Mouse (Mus musculus) heart, embryonic 13.5 days (tissue): ENCODE measurements around the gene Txndc17. TPM values are rescaled to one million over a fixed set of nuclear protein-coding genes. Genes with fewer than 3 reads are reported as not detected.
A peak's percentile ranks its signal among the peaks of the same experiment; 100 is the strongest.
"Not testable (repeated sequence)": the region's sequence is repeated elsewhere in the genome, so short reads cannot be mapped to it uniquely, and the experiment has no call there.

Source experiments
- ATAC-seq: fragments of 200-750 bp; cut with Nextera tagmentation; 2 replicates; pipeline ENCODE4 v1.8.0; 2017; ENCODE audit warnings: moderate TSS enrichment; ENCODE audit not compliant: insufficient number of reproducible peaks, low FRiP score, low TSS enrichment; ENCODE audit errors: extremely low read depth
- H3K27ac ChIP-seq: fragments of 300-500 bp; sonication (generic); replicated peaks from 2 replicates; pipeline ENCODE4 v1.5.1; 2015; ENCODE audit warnings: moderate library complexity, mild to moderate bottlenecking, inconsistent platforms
- H3K27me3 ChIP-seq: fragments of 300-500 bp; sonication (generic); replicated peaks from 2 replicates; pipeline ENCODE4 v1.6.1; 2015; ENCODE audit warnings: mild to moderate bottlenecking, inconsistent platforms
- H3K36me3 ChIP-seq: fragments of 300-500 bp; sonication (generic); 2 replicates; pipeline ENCODE4 v1.6.1; 2015; ENCODE audit warnings: mild to moderate bottlenecking, inconsistent platforms
- H3K4me1 ChIP-seq: fragments of 300-500 bp; sonication (generic); 2 replicates; pipeline ENCODE4 v1.6.1; 2015; ENCODE audit warnings: inconsistent platforms
- H3K4me2 ChIP-seq: fragments of 300-500 bp; sonication (generic); 2 replicates; pipeline ENCODE4 v1.6.1; 2015; ENCODE audit warnings: inconsistent platforms, mild to moderate bottlenecking, moderate library complexity
- H3K4me3 ChIP-seq: fragments of 300-500 bp; sonication (generic); 2 replicates; pipeline ENCODE4 v1.5.1; 2015; ENCODE audit warnings: moderate library complexity, mild to moderate bottlenecking, inconsistent platforms
- H3K9ac ChIP-seq: fragments of 300-500 bp; sonication (generic); 2 replicates; pipeline ENCODE4 v1.6.1; 2015; ENCODE audit warnings: inconsistent platforms, mild to moderate bottlenecking, moderate library complexity
- H3K9me3 ChIP-seq: fragments of 300-500 bp; sonication (generic); 2 replicates; pipeline ENCODE4 v1.6.1; 2016; ENCODE audit warnings: inconsistent platforms
- WGBS: fragments of 180-500 bp; shearing (Covaris S2); methylation state at CpG from one replicate; pipeline ENCODE4 v1.1.7; 2015; ENCODE audit warnings: mixed read lengths; 5-methylcytosine and 5-hydroxymethylcytosine counted together
- polyA plus RNA-seq: library from polyadenylated mRNA; unstranded; fragments of >200 nt; fragmentation: Nextera tagmentation; extraction: Ambion mirVana; gene quantifications from 2 replicates; pipeline ENCODE4 v1.2.1, GENCODE M21; 2015

Gene Txndc17
- polyA plus RNA-seq = 137 and 155 TPM in 2 replicates

DNA sequence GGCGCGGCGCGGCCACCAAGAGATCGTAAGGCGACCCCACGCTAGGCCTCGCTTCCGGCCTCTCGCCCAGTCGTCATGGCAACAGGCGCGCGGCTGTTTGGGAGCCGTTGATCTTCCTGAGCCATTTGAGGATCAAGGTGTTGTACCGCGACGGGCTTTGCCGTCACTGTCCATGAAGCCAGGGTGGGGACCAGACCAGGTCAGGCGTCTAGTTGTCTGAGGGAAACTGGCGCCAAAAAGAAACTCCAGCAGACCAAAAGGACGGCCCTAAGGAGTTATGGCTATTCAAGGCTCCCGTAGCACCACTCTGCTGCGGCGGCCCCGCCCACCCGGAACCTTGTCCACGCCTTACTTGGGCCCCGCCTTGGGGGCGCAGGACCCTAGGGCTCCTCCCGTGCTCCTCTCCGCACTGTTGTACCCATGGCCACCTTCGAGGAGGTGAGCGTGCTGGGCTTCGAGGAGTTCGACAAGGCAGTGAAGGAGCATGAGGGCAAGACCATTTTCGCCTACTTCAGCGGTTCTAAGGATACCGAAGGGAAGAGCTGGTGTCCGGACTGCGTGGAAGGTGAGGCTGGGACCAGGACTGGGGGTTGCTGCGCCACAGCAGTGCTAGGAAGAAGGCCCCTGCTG, at the start of gene Txndc17, which contains the start of gene 4933427D14Rik:
TSS of gene Txndc17 (plus strand) at position 344 of the 630 bp plus-strand sequence.
TSS of gene 4933427D14Rik (minus strand) at position 256 of the 630 bp plus-strand sequence.
- peak within 1 kb of the TSS; percentile 50; the same call in 1 of the 2 replicates for H3K27ac ChIP-seq
- H3K9ac ChIP-seq = peak within 1 kb of the TSS; percentile 93
- peak within 1 kb of the TSS; percentile 91 for H3K4me3 ChIP-seq
- peaks cover 17% of the 10 kb centered on the region for H3K4me1 ChIP-seq
- under 1% methylated on average over 42 of the region's 42 CpGs for WGBS
- peaks cover 35% of the 10 kb centered on the region for H3K36me3 ChIP-seq
- H3K27me3 ChIP-seq = no peaks in the 10 kb centered on the region
- ATAC-seq = peak; percentile 87
- H3K9me3 ChIP-seq = no peaks in the 10 kb centered on the region
- H3K4me2 ChIP-seq = peak within 1 kb of the TSS; percentile 94

- H3K9ac ChIP-seq = no peak overlapping the region
- whole genome bisulfite sequencing = 81% methylated on average over 2 of the region's 2 CpGs
- no peak overlapping the region for H3K4me3 ChIP-seq
- no peaks in the 10 kb centered on the region for H3K27me3 ChIP-seq
- no peak overlapping the region for H3K27ac ChIP-seq
- no peaks in the 10 kb centered on the region for H3K4me1 ChIP-seq
- ATAC-seq = no peak
- H3K4me2 ChIP-seq = no peak overlapping the region
- peaks cover 81% of the 10 kb centered on the region for H3K36me3 ChIP-seq
- H3K9me3 ChIP-seq = no peaks in the 10 kb centered on the region
These were observed 44.1 kb upstream of the Txndc17 start for GRCm38 (mm10) chr11:72163198-72163597.

- no peak overlapping the region for H3K4me2 ChIP-seq
- H3K9ac ChIP-seq = no peak overlapping the region
- 82% methylated on average over 4 of the region's 4 CpGs for WGBS
- no peaks in the 10 kb centered on the region for H3K4me1 ChIP-seq
- H3K27me3 ChIP-seq = no peaks in the 10 kb centered on the region
- H3K9me3 ChIP-seq = no peaks in the 10 kb centered on the region
- H3K36me3 ChIP-seq = peaks cover 88% of the 10 kb centered on the region
- no peak overlapping the region for H3K27ac ChIP-seq
- H3K4me3 ChIP-seq = no peak overlapping the region
- ATAC-seq = no peak
These were observed 37.5 kb upstream of the Txndc17 start for GRCm38 (mm10) chr11:72169871-72170270.

DNA sequence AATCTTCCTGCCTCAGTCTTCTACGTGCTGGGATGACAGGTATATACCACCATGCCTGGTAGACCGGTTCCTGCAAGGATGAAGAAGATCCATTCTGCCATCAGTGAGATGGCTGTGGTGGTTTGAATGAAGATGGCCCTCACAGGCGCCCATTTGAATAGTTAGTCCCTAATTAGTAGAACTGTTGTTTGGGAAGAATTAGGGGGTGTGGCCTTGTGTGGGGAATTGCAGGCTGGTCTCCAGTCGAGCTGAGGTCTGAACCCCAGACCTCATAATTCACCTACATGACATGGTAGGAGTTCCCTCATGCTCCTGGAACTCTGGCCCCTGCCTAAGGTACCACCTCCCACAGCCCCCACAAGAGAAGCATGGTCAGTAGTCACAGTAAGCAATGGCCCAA, 35.4 kb upstream of the Txndc17 start:
- H3K4me2 ChIP-seq, H3K27ac ChIP-seq, H3K4me1 ChIP-seq, H3K4me3 ChIP-seq, ATAC-seq, H3K27me3 ChIP-seq, H3K9me3 ChIP-seq, H3K9ac ChIP-seq: not testable (repeated sequence)
- 81% methylated on average over 4 of the region's 4 CpGs for WGBS
- H3K36me3 ChIP-seq = peaks cover 87% of the 10 kb centered on the region

- Histone ChIP-seq H3K9me3 (no peaks in the 10 kb centered on the region), H3K27me3 (no peaks in the 10 kb centered on the region), H3K27ac (no peak overlapping the region), H3K36me3 (peaks cover 88% of the 10 kb centered on the region), H3K9ac (no peak overlapping the region), H3K4me2 (no peak overlapping the region), H3K4me3 (no peak overlapping the region), H3K4me1 (no peaks in the 10 kb centered on the region)
- WGBS = 82% methylated on average over 5 of the region's 5 CpGs
- ATAC-seq = no peak
These were observed 33.8 kb upstream of the Txndc17 start for GRCm38 (mm10) chr11:72173506-72173905.

DNA sequence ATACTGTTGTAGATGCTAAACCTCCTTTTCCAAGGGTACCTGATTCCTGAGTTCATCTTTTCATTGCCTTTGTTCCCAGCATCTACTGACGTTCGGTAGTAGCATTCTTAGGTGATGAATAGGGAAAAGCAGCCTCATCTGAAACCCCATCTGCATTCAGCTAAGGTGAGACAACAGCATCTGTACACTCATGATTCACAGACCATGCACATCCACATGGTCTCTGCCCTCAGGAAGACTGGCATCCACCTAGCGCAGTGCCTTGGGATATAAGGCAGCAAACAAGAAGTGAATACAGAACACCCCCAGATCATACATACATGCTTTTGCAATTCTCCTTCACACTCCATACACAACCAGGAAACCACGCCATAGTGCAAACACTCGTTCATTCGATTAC, 32.6 kb upstream of the Txndc17 start:
- WGBS = 85% methylated on average over 6 of the region's 6 CpGs
- Histone ChIP-seq H3K4me3 (no peak overlapping the region), H3K27ac (no peak overlapping the region), H3K4me1 (no peaks in the 10 kb centered on the region), H3K9ac (no peak overlapping the region), H3K4me2 (no peak overlapping the region), H3K9me3 (no peaks in the 10 kb centered on the region), H3K36me3 (peaks cover 87% of the 10 kb centered on the region), H3K27me3 (no peaks in the 10 kb centered on the region)
- ATAC-seq = no peak

DNA sequence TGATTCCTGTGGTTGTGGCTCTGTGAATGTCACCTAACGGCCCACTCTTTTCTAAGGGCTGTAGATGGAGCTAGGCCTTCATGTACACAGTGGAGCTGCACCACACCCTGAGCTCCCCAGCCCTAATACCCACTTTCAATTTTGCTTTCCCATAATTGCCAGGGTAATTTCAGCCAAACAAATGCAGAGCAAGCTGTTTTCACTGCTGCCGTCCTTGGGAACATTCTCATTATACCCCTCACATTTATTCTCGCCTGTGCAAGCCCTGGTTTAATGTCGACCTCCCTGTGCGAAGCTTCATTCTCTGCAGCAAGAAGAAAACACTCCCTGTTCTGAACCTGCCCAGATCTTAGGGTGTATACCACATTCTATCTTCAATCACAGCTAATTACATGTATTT, 31.4 kb upstream of the Txndc17 start:
- Histone ChIP-seq H3K27ac (no peak overlapping the region), H3K4me1 (no peaks in the 10 kb centered on the region), H3K9me3 (no peaks in the 10 kb centered on the region), H3K9ac (no peak overlapping the region), H3K27me3 (no peaks in the 10 kb centered on the region), H3K36me3 (peaks cover 84% of the 10 kb centered on the region), H3K4me3 (no peak overlapping the region), H3K4me2 (no peak overlapping the region)
- no peak for ATAC-seq
- 89% methylated on average over 5 of the region's 5 CpGs for WGBS

DNA sequence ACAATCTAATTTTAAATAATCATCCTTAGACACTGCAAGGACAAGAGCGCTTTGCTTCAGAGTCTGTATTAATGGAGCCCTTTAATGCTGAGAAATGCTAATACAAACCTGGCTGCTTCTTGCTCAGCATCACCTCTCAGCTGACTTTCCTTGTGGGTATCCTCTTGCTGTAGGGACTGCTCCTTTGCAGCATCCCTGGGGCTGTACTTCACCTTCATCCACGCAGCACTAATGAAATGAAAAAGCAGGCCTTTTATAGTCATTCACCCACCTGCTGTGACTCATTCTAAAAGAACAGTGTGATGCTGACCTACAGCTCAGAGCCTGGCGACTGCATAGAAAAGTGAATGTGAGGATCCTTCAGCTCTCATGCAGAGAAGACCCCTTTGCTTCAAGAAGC, 30.8 kb upstream of the Txndc17 start:
- no peaks in the 10 kb centered on the region for H3K4me1 ChIP-seq
- no peaks in the 10 kb centered on the region for H3K9me3 ChIP-seq
- H3K4me2 ChIP-seq = no peak overlapping the region
- 74% methylated on average over 3 of the region's 3 CpGs for WGBS
- H3K27ac ChIP-seq = no peak overlapping the region
- no peaks in the 10 kb centered on the region for H3K27me3 ChIP-seq
- no peak overlapping the region for H3K4me3 ChIP-seq
- no peak for ATAC-seq
- H3K36me3 ChIP-seq = peaks cover 86% of the 10 kb centered on the region
- no peak overlapping the region for H3K9ac ChIP-seq

DNA sequence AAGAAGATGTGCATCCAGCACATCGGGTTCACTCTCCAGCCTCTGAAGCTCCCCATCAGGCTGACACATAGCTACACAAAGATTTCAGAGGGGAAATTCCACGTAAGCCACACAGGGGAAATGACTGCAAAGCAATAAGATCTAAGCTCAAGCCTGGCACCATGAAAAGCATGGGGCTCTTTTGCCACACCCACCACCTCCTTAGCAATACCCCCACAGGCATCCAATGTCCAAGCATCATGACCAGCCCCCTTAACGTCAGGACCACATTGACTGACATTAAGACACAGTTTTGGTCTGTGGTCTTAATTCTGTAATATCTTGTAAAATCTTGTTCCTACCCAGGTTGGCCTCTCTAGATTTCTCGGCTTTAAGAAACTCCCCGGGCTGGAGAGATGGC, 26.8 kb upstream of the Txndc17 start:
- Histone ChIP-seq H3K27ac (no peak overlapping the region), H3K4me1 (no peaks in the 10 kb centered on the region), H3K4me2 (no peak overlapping the region), H3K9ac (no peak overlapping the region), H3K27me3 (no peaks in the 10 kb centered on the region), H3K4me3 (no peak overlapping the region), H3K9me3 (no peaks in the 10 kb centered on the region), H3K36me3 (peaks cover 60% of the 10 kb centered on the region)
- WGBS = 88% methylated on average over 5 of the region's 5 CpGs
- ATAC-seq = no peak

GRCm38 (mm10) chr11:72181136-72181535, 26.2 kb upstream of the Txndc17 start:
- ATAC-seq = no peak
- no peaks in the 10 kb centered on the region for H3K9me3 ChIP-seq
- no peak overlapping the region for H3K4me3 ChIP-seq
- H3K27me3 ChIP-seq = no peaks in the 10 kb centered on the region
- H3K36me3 ChIP-seq = peaks cover 54% of the 10 kb centered on the region
- no peak overlapping the region for H3K4me2 ChIP-seq
- WGBS = 90% methylated on average over 4 of the region's 4 CpGs
- H3K4me1 ChIP-seq = no peaks in the 10 kb centered on the region
- H3K9ac ChIP-seq = no peak overlapping the region
- no peak overlapping the region for H3K27ac ChIP-seq

DNA sequence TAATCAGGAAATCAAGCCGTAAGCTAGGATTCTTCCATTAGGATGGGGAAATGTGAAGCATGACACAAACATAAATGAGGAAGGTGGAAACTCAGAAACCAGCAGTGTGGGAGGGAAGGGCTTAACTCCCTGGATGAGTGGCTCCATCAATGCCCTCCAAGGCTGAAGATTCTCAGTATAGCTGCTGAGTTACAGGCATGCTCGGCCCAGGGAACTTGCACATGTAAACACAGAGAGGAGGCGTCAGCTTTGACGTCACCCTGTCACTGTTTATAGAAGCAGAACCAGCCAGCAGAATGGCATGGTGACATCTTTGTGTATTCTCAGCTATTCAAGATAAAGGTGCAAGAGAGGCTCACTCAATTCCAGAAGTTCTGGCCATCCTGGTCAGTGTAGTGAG, 23.1 kb upstream of the Txndc17 start:
- Histone ChIP-seq H3K36me3 (peaks cover 49% of the 10 kb centered on the region), H3K4me2 (no peak overlapping the region), H3K9ac (no peak overlapping the region), H3K9me3 (no peaks in the 10 kb centered on the region), H3K4me1 (no peaks in the 10 kb centered on the region), H3K27ac (no peak overlapping the region), H3K4me3 (no peak overlapping the region), H3K27me3 (no peaks in the 10 kb centered on the region)
- ATAC-seq = no peak
- 64% methylated on average over 4 of the region's 4 CpGs for WGBS

GRCm38 (mm10) chr11:72190857-72191256, 16.5 kb upstream of the Txndc17 start:
- Histone ChIP-seq H3K4me3 (no peak overlapping the region), H3K9me3 (no peaks in the 10 kb centered on the region), H3K27me3 (no peaks in the 10 kb centered on the region), H3K27ac (no peak overlapping the region), H3K36me3 (peaks cover 68% of the 10 kb centered on the region), H3K4me1 (no peaks in the 10 kb centered on the region), H3K4me2 (no peak overlapping the region), H3K9ac (no peak overlapping the region)
- 84% methylated on average over 1 of the region's 1 CpGs for WGBS
- ATAC-seq = no peak
